Mouse (Mus musculus) A20 (cell line): ENCODE measurements around the gene Afm.

Experiments used
- DNase-seq: peaks from one replicate; pipeline ENCODE4 v3.0.0-alpha.2; 2011; ENCODE audit warnings: low read depth, low spot score

Afm gene

GRCm38 (mm10) chr5:90518356-90519100 is at the start of gene Afm:
Afm (plus strand) TSS chr5:90518932.
- DNase-seq, result no peak

GRCm38 (mm10) chr5:90470836-90471235 is 47.9 kb upstream of the Afm start:
- DNase-seq, result no peak

- no peak for DNase-seq
Measured at GRCm38 (mm10) chr5:90473902-90474301, 44.8 kb upstream of the Afm start.

DNA sequence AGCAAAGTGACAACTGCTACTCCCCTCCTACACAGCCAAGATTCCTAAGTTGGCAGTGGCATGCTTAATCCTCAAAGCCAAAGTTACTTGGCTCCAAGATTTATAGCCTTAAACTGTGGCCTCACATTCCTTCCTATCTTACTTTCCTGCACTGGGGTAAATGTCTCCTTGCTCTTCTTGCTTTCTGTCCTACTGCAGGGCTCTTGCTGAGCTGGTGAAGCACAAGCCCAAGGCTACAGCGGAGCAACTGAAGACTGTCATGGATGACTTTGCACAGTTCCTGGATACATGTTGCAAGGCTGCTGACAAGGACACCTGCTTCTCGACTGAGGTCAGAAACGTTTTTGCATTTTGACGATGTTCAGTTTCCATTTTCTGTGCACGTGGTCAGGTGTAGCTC is 44.4 kb upstream of the Afm start:
- no peak for DNase-seq

- DNase-seq, result no peak
Measured at GRCm38 (mm10) chr5:90476741-90477140, 42.0 kb upstream of the Afm start.

DNA sequence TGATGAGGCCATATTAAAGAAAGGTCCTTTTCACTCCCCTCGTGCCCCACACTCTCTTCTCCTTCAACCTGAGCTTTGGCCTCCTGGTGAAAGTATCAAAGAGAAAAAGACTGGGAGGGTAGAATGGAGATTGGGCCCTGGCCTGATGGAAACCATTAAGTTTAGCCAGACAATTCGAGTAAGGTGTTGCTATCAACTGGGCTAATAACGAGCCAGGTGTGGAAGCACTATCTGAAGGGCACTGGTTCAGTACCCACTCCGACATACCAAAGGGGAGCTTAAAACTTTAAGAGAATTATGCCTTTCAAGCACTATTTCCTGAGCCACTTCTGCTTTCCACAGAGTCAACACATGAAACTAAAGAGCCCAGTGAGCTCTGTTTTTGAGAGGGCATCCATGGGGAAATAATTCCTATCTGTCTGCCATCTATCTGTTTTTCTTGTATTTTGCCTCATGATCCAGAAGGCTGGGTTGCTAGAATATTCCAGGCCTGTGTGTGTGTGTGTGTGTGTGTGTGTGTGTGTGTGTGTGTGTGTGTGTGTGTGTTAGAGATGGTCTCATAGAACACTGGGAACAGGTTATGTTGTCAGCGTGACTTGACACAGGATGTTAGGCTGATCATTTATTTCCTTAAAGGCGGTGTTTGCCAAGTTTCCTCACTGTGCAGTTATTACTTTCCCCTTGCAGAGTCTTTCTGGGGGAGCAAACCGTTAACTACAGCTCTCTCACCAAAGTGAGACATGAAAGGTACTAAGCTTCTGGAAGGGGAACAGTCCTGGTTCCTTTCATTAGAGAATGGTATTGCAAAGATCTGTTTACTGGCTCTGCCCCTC is 41.2 kb upstream of the Afm start:
- no peak for DNase-seq

DNA sequence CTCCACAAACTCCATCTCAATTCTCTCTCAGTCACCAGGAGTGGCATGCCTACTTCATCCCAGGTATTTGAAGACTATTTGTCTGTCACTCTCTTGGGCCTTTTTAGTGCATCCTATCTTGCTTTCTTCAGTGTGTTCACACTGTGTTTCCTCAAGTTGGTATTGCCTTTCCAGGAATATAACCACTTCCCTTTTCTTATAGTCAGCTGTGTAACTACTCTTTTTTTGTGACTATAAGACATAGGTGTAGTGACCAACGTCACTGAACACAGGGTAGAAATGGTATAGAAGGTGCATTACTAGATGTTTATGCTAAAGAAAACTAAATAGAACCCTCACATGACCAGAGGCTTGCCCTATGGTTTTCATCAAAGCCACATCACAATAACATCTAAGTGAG is 39.8 kb upstream of the Afm start:
- DNase-seq, result no peak

DNA sequence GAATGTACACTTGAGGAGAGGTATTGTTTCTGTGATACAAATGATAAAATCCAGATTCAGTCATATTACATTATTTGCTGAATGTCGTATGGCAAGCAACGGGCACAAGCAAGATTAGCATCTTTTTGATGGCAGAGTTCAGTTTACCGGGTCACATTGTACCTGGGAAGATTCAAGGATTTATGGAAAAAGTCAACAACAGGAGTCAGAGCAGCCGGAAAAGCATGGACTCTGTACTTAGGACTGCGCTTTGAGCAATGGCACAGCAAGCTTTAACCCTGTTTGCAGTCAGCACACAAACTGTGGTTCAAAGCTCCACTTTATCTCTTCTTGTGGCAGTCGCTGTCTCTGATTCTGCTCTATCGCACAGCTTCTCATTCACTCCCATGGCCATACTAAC is 33.1 kb upstream of the Afm start:
- no peak for DNase-seq

GRCm38 (mm10) chr5:90488323-90488722 is 30.4 kb upstream of the Afm start:
- DNase-seq, result no peak

GRCm38 (mm10) chr5:90490518-90490917 is 28.2 kb upstream of the Afm start, which contains the start of gene Afp:
Afp (plus strand) TSS chr5:90490737.
- no peak for DNase-seq

- DNase-seq, result peak; percentile 75
Measured at GRCm38 (mm10) chr5:90492440-90492839, 26.3 kb upstream of the Afm start.

DNA sequence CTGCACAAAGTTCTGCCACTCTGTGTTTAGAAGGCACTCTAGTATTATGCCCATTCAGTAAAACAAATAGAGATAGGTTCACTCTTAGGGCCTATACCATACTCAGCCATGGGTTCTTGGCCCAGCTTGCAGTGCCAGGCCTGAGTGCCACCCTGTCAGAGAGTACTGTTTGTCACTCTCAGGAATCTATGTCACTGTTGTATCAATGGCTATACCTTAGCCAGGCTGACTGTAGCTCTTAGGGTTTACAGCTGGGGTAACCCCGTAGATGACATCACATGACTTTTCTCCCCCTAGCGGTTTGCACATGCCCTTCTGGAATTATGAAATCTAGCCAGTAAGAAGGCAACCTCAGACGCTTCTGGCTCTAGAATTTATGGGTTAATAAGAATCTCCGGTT is 24.4 kb upstream of the Afm start:
- no peak for DNase-seq

GRCm38 (mm10) chr5:90499509-90499908 is 19.2 kb upstream of the Afm start:
- DNase-seq, result no peak

DNA sequence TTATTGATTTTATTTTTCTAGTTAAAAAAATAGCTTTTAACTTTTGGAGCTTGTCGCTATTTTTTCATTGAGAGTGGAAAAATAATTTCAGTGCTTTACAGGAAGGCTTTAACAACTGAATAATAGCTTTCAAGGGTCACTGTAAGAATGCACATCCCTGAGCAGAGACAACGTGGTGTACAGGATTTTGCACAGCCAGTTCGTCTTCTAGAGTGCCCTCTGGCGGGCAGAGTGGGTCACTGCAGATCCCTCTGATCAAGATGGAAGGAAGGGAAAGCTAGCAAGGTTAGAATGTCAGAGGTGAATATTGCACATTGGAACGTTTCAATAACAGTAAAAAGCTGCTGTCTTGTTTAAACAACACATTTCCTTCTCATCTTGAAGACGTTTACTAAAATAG is 18.0 kb upstream of the Afm start:
- DNase-seq, result peak; percentile 69

GRCm38 (mm10) chr5:90501752-90502151 is 17.0 kb upstream of the Afm start:
- DNase-seq, result no peak

- DNase-seq, result no peak
Measured at GRCm38 (mm10) chr5:90504742-90505141, 14.0 kb upstream of the Afm start.

DNA sequence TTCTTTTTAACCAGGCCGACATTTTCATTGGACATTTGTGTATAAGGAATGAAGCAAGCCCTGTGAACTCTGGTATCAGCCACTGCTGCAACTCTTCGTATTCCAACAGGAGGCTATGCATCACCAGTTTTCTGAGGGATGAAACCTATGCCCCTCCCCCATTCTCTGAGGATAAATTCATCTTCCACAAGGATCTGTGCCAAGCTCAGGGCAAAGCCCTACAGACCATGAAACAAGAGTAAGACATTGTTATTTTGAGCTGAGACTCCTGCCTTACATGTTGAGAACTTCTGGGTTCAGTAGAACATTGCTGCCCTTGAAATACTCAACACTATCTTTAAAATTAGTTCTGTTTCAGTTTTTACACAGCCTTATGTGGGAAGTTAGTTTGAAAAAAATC is 12.2 kb upstream of the Afm start:
- no peak for DNase-seq

DNA sequence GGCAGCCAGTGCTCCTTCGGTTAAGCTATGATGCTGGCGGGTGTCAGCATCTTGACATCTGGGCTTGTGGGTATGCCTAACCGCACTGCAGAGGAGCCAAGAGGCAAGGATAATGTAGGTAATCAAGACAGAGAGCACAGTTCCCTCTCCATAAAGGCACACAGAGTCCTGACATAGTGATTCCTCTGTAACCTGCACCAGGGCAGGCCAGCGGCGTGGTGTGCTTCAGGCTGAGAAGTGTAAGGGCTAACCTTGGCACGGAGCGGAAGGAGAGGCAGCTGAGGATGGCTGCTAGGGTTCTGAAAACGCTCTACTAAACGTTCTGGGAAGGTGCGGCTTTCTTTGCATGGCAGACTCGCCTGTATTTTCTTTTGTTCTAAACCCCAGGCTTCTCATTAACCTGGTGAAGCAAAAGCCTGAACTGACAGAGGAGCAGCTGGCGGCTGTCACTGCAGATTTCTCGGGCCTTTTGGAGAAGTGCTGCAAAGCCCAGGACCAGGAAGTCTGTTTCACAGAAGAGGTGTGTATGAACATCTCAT is 11.3 kb upstream of the Afm start:
- DNase-seq, result no peak

GRCm38 (mm10) chr5:90509828-90510592 is 8.7 kb upstream of the Afm start:
- DNase-seq, result no peak

DNA sequence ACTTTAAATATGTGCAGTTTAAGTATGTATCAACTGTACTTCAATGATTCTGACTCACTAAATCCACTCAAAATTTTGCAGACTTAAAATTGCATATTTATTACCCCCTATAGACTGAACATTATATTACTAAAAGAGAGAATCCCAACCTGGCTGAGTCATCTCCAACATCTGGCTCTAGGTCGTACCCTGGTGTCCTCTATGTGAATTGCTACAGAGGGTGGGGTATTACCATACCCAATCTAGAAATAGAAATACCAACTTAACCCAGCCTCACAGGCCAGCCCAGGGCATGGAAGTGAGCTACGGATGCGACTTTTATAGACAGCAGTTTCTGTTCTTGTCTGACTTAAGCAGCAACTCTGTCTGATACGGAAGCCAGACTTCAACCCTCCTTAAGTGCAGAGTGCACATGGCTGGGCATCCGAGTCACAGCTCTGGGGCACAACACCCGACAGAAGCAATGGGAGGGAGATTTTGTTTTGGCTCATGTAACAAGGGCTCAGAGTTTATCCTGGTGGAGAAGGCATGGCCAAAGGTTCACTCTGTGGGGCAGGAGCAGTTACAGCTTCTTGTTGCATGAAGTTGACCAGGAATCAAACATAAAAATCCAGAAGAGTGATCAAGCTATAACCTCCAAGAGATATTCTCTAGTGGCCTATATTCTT is 6.3 kb upstream of the Afm start:
- DNase-seq, result peak; percentile 5

DNA sequence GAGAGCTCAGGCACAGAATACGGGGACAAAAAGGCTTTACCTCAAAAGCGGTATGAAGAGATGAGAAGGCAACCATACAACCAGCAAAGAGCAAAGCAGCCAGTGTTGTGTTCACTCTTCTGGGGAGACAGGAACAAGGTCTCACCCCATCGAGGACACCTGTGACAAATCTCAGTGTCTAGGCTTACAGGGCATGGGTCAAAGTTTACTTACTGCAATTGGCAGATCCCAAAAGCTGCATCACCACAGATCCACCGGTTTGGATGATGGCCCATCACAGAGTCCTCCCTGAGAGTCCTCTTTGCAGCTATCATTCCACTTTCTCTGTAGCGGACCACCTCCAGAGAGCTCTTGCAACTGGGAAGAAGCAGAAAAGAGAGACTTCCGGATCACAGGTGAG is 3.2 kb upstream of the Afm start:
- DNase-seq, result no peak
